Mouse (Mus musculus): ENCODE data around the gene Deup1. TPM values are rescaled to one million over a fixed set of nuclear protein-coding genes. Genes with fewer than 3 reads are reported as not detected.
"Not testable (repeated sequence)": the region's sequence is repeated elsewhere in the genome, so short reads cannot be mapped to it uniquely, and the experiment has no call there.

Gene Deup1
- total RNA-seq, 2 experiments from 2014 or later = 0.24 to 0.26 TPM

GRCm38 (mm10) chr9:15596598-15596997, 31.1 kb downstream of the Deup1 start:
- intact Hi-C loops (cut with DNase I) = no loop called here
- no peak for DNase-seq

DNA sequence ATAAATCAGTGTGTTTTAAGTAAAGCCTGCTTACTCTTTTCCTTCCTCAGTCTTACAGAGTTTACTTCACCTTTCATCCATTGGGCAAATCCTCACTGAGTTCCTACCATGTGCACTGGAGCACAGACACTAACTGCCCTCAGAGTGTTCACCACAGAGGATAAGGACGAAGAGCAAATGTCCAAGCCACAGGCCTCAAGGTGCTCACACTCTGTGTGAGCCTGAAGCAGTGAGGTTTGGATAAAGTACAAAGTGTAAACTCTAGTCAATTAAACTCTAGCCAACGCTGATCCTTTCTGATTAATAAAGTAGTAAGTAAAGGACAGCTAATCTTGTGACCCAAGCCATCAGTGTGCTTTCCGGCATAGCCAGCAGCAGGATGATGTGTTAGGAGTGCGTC, 33.6 kb downstream of the Deup1 start:
- intact Hi-C loops (cut with DNase I) = no loop called here
- no peak for DNase-seq

- DNase-seq = no peak
- intact Hi-C loops (cut with DNase I) = no loop called here
Measured at GRCm38 (mm10) chr9:15587157-15587854, 40.4 kb downstream of the Deup1 start.

DNA sequence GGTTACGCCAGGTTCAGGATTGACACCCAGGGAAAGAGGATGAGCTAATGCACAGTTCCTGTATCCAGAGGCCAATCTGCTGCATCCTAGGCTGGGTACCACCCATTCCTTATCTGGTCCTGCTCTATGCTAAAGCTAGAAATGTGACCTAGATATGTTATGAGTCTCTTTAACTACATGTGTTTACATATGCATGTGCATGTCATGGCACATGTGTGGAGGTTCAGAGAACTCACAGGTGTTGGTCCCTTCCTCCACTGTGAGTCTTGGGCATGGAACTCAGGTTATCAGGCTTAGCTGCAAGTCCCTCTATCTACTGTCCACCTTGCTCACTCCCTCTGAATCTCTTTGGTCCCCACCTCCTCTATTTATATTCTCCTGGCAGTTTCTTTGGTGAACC, 41.8 kb downstream of the Deup1 start:
- no peak for DNase-seq
- intact Hi-C loops (cut with DNase I) = no loop called here

DNA sequence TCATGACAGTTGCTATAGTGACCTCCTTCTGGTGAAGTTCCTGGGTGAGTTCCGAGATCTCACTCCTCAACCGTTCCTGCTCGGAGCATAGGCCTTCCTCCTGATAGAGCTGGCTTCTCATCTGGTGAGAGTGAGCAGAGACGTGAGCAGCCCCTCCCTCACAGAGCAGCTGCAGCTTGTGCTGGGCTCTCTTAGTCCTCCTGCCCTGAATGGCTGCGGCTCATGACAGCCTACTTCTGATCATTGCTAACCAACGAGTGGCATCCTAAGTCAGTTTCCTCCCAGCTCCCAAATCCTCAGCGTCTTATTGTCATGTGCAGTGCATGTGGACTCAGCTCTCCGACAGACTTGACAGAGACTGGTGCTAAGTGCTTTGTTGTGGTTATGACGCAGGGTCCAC, 43.5 kb downstream of the Deup1 start:
- intact Hi-C loops (cut with DNase I) = no loop called here
- DNase-seq = no peak

GRCm38 (mm10) chr9:15582026-15582425, 45.7 kb downstream of the Deup1 start:
- no peak for DNase-seq
- intact Hi-C loops (cut with DNase I) = no loop called here

GRCm38 (mm10) chr9:15580176-15580575, 47.6 kb downstream of the Deup1 start:
- no peak for DNase-seq
- intact Hi-C loops (cut with DNase I) = no loop called here

DNA sequence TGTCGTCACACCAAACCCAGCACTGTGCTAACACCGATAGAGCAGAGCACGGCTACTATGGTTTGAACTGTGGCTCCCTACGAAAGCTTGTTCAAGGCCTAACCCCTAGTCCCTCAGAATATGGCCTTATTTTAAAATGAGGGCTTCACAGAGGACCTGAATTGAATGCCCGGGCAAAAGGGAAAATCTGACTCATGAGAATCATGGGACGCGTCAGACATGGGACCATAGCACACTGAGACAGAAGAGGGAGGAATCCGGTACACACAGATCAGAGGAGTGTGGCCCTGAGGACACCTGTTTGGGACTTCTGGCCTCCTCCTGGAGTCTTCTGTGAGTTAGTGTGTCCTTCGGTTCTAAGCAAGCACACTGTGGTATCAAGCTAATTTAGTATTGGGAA, 48.8 kb downstream of the Deup1 start:
- no peak for DNase-seq
- intact Hi-C loops (cut with DNase I) = no loop called here

DNA sequence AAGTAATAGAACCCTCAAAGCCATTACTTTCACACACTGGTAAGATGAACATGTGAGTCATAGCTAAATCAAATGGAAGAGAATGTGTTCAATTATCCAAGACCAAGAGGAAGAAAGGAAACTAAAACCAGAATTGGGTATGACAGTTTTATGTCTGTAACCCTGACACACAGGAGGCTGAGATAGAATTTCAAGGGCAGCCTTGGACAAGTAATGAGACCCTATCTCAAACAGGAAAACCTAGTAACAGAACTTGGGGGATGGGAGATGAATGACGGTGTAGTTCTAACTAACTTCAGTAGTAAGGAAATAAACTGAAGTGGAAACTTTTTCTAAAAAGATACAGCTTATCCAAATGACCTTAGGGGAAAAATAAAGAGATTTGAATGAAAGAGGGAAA, 49.3 kb downstream of the Deup1 start:
- intact Hi-C loops (cut with DNase I) = no loop called here
- DNase-seq = no peak

- intact Hi-C loops (cut with DNase I) = no loop called here
- DNase-seq = no peak
Measured at GRCm38 (mm10) chr9:15574750-15575454, 52.8 kb downstream of the Deup1 start.

GRCm38 (mm10) chr9:15562353-15562752, 65.4 kb downstream of the Deup1 start:
- intact Hi-C loops (cut with DNase I) = no loop called here
- no peak for DNase-seq

DNA sequence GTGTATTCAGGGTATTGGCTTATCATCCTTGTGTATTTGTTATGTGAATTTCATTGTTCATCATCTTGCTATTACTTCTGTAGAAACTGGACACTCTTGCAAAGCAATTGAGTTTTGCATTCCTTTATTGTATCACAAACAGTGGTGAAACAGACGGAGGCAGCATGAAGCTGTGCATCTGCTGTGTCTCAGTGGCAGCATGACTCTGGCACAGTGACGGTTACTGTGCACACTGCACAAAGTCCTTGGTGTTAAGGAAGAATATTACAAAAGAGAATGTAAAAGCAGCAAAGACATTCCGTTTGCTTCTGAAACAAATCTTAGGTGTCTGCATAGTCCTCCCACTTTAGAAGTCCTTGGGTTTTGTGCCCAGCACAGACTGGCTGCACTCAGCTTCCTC, 67.3 kb downstream of the Deup1 start:
- DNase-seq = no peak
- intact Hi-C loops (cut with DNase I) = no loop called here

- DNase-seq = no peak
- intact Hi-C loops (cut with DNase I) = no loop called here
Measured at GRCm38 (mm10) chr9:15553322-15553721, 74.4 kb downstream of the Deup1 start.

DNA sequence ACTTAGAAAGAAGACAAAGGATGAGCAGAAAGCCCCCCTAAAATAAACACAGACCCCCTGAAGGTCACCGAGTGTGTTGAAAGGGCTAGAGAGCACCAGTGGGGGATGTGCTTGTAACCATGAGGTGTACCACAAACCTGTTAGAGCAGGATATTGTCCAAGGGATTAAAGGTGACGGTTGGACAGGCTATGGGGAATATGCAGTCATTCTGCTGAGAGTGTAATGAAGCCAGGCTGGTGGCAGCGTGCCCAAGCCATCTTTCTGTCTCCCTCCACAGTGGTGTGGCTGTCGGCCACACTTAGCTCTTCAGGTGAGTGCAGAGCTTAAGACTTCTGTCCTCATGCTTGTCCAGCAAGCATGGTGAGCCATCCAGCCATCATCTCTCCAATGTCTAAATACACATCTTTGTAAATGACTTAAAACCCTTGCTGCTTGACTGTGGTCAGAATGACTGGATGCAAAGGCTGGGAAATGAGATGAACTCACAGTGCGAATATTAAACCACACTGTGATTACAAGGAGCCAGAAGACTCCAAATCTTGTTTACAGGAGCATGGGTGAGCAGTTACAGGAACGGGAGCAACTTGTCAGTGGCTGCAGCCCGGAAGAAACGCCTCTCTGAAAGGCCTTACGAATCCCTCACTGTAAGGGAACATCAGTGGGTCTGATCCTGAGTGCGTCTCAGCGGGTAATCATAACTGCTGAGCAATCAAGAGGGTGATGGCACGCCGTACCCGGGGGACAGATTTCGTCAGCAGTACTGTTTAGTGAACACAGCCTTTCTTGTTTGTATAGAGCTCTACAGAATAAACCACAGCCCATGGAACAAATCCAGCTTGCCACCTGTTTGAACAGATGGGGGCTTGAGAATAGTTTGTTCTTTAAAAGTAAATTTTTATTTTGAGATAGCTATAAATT, 75.5 kb downstream of the Deup1 start:
- intact Hi-C loops (cut with DNase I) = no loop called here

DNA sequence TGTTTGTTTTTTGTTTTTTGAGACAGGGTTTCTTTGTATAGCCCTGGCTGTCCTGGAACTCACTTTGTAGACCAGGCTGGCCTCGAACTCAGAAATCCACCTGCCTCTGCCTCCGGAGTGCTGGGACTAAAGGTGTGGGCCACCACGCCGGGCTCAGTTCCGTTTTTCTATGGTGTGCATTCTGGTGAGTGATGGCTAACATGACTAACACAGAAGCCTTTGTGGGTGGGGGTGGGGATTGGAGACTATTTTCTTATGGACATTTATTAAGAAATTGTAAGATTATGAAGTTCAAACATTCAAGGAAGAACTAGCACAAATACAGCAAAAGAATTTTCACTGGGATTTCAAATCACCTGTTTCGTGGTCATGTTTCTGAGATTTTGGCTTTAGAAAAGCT, 76.7 kb downstream of the Deup1 start:
- DNase-seq; intact Hi-C loops (cut with DNase I): not testable (repeated sequence)

More for the DNA sequence above, 75.5 kb downstream of the Deup1 start:
- DNase-seq = no peak

DNA sequence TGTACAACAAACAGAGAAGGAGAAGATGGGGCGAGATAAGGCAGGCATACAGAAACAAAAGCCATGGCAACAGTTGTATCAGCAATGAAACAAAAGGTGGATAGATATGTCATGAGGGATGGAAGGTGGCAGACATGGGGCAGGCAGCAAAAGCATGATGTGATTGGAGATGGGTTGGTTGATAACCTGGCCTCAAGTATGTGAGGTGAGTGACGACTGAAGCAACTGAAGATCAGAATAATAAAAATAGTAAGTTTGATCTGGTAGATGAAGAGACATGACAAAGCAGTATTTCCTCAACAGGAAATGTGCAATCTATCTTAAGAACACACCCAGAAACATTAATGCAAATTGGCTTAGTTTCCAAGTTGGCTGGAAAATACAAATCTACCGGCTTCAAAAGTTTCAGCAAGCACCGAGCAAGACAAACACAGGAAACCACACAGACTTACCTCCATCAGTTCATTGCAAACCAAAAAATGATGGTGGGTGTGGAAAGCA, 77.2 kb downstream of the Deup1 start:
- intact Hi-C loops (cut with DNase I) = no loop called here

DNA sequence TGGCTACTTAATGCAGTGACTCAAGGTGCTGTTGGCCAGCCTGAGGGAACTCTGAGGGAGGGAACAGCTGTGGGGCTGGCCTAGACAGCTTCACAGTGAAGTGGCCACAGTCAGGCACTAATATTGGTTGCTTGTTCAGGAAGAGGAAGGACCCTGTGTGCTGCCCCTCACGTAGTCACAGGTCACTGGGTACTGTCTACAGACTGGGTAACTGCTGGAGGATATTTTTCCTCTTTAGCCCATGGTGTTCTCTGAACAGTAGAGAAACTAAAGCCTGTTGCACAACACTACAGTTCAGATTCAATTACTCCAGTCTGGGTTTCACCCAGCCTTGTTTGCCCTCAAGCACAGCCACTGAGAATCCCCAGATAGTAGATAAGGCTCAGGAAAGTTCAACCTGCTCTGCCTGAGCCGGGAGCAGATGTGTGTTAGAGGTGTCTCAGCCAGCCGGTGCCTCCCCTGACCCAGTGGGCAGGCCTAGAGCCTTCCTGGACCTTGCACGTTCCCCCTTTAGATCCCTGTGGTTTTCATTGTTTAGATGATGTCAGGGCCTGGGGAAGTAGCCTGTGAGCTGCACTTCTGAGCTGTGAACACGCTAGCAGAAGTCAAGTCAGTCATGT, 85.9 kb downstream of the Deup1 start:
- intact Hi-C loops (cut with DNase I) = no loop called here
- no peak for DNase-seq

More for the DNA sequence above, 77.2 kb downstream of the Deup1 start:
- no peak for DNase-seq

DNA sequence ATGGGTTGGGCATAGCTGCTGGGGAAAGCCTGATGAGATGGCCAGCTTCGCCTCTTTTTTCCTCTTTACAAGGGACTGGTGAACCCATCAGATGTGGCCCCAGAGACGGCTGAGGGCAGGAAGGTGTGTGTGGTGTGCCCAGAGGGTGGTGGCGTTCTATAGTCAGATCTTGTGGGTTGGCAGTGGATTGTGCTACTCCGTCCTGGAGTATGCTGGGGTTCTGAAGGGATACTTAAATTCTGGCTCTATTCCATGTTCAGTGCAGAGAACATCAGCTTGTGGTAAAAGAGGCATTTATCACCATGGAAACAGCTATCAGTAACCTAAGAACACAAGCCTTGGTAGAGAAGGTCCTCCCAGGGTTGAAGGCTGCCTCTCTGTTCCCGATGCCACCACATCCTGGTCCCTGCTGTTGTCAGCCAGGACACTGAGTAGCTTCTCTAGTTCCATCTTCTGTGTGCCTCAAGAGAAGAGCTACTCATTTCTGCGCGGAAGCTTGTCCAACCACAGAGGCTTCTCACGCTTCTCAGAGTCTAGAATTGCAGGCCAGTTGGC, 88.7 kb downstream of the Deup1 start:
- DNase-seq = no peak
- intact Hi-C loops (cut with DNase I) = no loop called here

DNA sequence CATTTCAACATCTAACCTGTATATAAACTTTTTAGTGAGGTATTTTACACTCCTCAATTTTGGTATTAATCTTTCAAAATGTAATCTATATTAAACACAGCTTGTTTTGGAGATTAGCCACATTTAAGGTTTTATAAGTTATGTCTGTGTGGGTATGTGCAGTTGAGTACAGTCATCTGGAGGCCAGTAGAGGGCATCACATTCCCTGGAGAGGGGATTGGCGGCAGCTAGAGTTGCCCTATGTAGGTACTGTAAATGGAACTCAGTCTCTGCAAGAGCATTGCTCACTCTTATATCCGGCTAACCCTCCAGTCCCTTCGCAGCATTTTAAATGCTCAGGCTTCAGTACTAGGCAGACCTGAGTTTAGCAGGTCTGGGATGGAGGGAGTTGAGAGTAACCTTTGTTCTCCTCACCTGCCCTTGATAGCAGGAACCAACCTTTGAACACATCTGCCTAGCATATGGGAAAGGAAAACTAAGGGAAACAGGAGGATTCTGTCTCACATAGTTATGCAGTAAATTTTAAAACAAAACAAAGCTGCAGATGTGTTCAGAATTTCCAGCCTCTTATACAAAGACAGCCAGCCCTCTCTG, 90.2 kb downstream of the Deup1 start:
- intact Hi-C loops (cut with DNase I) = no loop called here

GRCm38 (mm10) chr9:15536861-15537426, 90.8 kb downstream of the Deup1 start:
- no peak for DNase-seq
- intact Hi-C loops (cut with DNase I) = no loop called here

More for the DNA sequence above, 90.2 kb downstream of the Deup1 start:
- no peak for DNase-seq

Measured in heart, postnatal 14 days (tissue).